Mouse (Mus musculus): ENCODE results near the gene Gm11444.
A peak's percentile ranks its signal among the peaks of the same experiment; 100 is the strongest.

The Gm11444 gene

GRCm38 (mm10) chr11:85835753-85836522, 14.2 kb downstream of the Gm11444 start:
- no peak for DNase-seq

- no peak for DNase-seq
Observed at GRCm38 (mm10) chr11:85835001-85835752, 15.0 kb downstream of the Gm11444 start.

- no peak for DNase-seq
Observed at GRCm38 (mm10) chr11:85834386-85834931, 15.7 kb downstream of the Gm11444 start.

- DNase-seq, result no peak
Observed at GRCm38 (mm10) chr11:85833761-85834385, 16.3 kb downstream of the Gm11444 start.

GRCm38 (mm10) chr11:85833081-85833521, 17.0 kb downstream of the Gm11444 start:
- DNase-seq, result no peak

GRCm38 (mm10) chr11:85832231-85832924, 17.8 kb downstream of the Gm11444 start, which contains the start of gene Tbx2:
Gene Tbx2 (plus strand): TSS chr11:85832551.
- DNase-seq, result peak; percentile 68

- no peak for DNase-seq
Observed at GRCm38 (mm10) chr11:85831656-85832230, 18.4 kb downstream of the Gm11444 start.

GRCm38 (mm10) chr11:85830901-85831341, 19.2 kb downstream of the Gm11444 start:
- DNase-seq, result peak; percentile 39

GRCm38 (mm10) chr11:85829520-85830440, 20.4 kb downstream of the Gm11444 start:
- no peak for DNase-seq

GRCm38 (mm10) chr11:85828691-85829519, 21.2 kb downstream of the Gm11444 start:
- DNase-seq, result no peak

- DNase-seq, result peak; percentile 59
Observed at GRCm38 (mm10) chr11:85827342-85827741, 22.8 kb downstream of the Gm11444 start.

- DNase-seq, result no peak
Observed at GRCm38 (mm10) chr11:85825823-85826222, 24.3 kb downstream of the Gm11444 start.

- DNase-seq, result no peak
Observed at GRCm38 (mm10) chr11:85825031-85825430, 25.1 kb downstream of the Gm11444 start.

- DNase-seq, result no peak
Observed at GRCm38 (mm10) chr11:85823794-85824193, 26.3 kb downstream of the Gm11444 start.

- peak; percentile 92 for DNase-seq
Observed at GRCm38 (mm10) chr11:85823181-85823580, 27.0 kb downstream of the Gm11444 start.

- DNase-seq, result no peak
Observed at GRCm38 (mm10) chr11:85821659-85822058, 28.5 kb downstream of the Gm11444 start.

- DNase-seq, result no peak
Observed at GRCm38 (mm10) chr11:85820959-85821358, 29.2 kb downstream of the Gm11444 start.

- DNase-seq, result no peak
Observed at GRCm38 (mm10) chr11:85818401-85818800, 31.7 kb downstream of the Gm11444 start.

GRCm38 (mm10) chr11:85816471-85816870, 33.7 kb downstream of the Gm11444 start:
- no peak for DNase-seq

GRCm38 (mm10) chr11:85814678-85815077, 35.5 kb downstream of the Gm11444 start:
- no peak for DNase-seq

Data from liver (tissue).